Mouse (Mus musculus): ENCODE measurements around the gene Cks1b. TPM values are rescaled to one million over a fixed set of nuclear protein-coding genes. Genes with fewer than 3 reads are reported as not detected.

Cks1b gene
- polyA plus RNA-seq, 1 experiment from 2014 or later: 510 TPM

GRCm38 (mm10) chr3:89390699-89391662, 27.2 kb downstream of the Cks1b start:
- DNase-seq (ENCODE audit: low spot score): peak; percentile 57
- H3K4me3 ChIP-seq (ENCODE audit: low read depth, low read length): peak overlapping the region; percentile 59
- H3K9me3 ChIP-seq (ENCODE audit: control insufficient read depth, low read length): no peaks in the 10 kb centered on the region
- peaks cover 37% of the 10 kb centered on the region for H3K4me1 ChIP-seq (replicated peaks; ENCODE audit: control insufficient read depth, insufficient read depth, low read length)
- peak overlapping the region; percentile 99 for H3K4me2 ChIP-seq (ENCODE audit: low read length)
- H3K27ac ChIP-seq (ENCODE audit: low read depth): peak overlapping the region; percentile 2; the same call in 1 of the 2 replicates
- ATAC-seq (replicated peaks; ENCODE audit: low FRiP score, low TSS enrichment, low read depth): no peak
- H3K36me3 ChIP-seq (ENCODE audit: control insufficient read depth, insufficient read depth, low read length): no peaks in the 10 kb centered on the region
- H3K27me3 ChIP-seq (replicated peaks; ENCODE audit: control insufficient read depth, insufficient read depth, low read length): no peaks in the 10 kb centered on the region
- peak overlapping the region; percentile 56 for H3K9ac ChIP-seq (ENCODE audit: low read length)
- WGBS: 11% methylated on average over 19 of the region's 19 CpGs

GRCm38 (mm10) chr3:89390111-89390515, 28.1 kb downstream of the Cks1b start:
- Histone ChIP-seq H3K9ac (ENCODE audit: low read length) (no peak overlapping the region), H3K27ac (ENCODE audit: low read depth) (peak overlapping the region; percentile 2; the same call in 1 of the 2 replicates), H3K27me3 (replicated peaks; ENCODE audit: control insufficient read depth, insufficient read depth, low read length) (no peaks in the 10 kb centered on the region), H3K4me1 (replicated peaks; ENCODE audit: control insufficient read depth, insufficient read depth, low read length) (peaks cover 35% of the 10 kb centered on the region), H3K9me3 (ENCODE audit: control insufficient read depth, low read length) (no peaks in the 10 kb centered on the region), H3K4me2 (ENCODE audit: low read length) (peak overlapping the region; percentile 99), H3K4me3 (ENCODE audit: low read depth, low read length) (no peak overlapping the region), H3K36me3 (ENCODE audit: control insufficient read depth, insufficient read depth, low read length) (no peaks in the 10 kb centered on the region)
- DNase-seq (ENCODE audit: low spot score) (no peak), ATAC-seq (replicated peaks; ENCODE audit: low FRiP score, low TSS enrichment, low read depth) (no peak)
- 37% methylated on average over 5 of the region's 5 CpGs for WGBS

GRCm38 (mm10) chr3:89388901-89389740, 29.1 kb downstream of the Cks1b start:
- no peaks in the 10 kb centered on the region for H3K36me3 ChIP-seq (ENCODE audit: control insufficient read depth, insufficient read depth, low read length)
- peaks cover 40% of the 10 kb centered on the region for H3K4me1 ChIP-seq (replicated peaks; ENCODE audit: control insufficient read depth, insufficient read depth, low read length)
- no peak overlapping the region for H3K9ac ChIP-seq (ENCODE audit: low read length)
- no peaks in the 10 kb centered on the region for H3K27me3 ChIP-seq (replicated peaks; ENCODE audit: control insufficient read depth, insufficient read depth, low read length)
- DNase-seq (ENCODE audit: low spot score) (no peak), ATAC-seq (replicated peaks; ENCODE audit: low FRiP score, low TSS enrichment, low read depth) (no peak)
- H3K4me2 ChIP-seq (ENCODE audit: low read length): no peak overlapping the region
- H3K27ac ChIP-seq (ENCODE audit: low read depth): no peak overlapping the region; the same call in 1 of the 2 replicates
- H3K9me3 ChIP-seq (ENCODE audit: control insufficient read depth, low read length): no peaks in the 10 kb centered on the region
- 52% methylated on average over 6 of the region's 6 CpGs for WGBS
- H3K4me3 ChIP-seq (ENCODE audit: low read depth, low read length): no peak overlapping the region

- DNase-seq (ENCODE audit: low spot score) (peak; percentile 65), ATAC-seq (replicated peaks; ENCODE audit: low FRiP score, low TSS enrichment, low read depth) (peak; percentile 29)
- H3K9ac ChIP-seq (ENCODE audit: low read length): no peak overlapping the region
- WGBS: 67% methylated on average over 11 of the region's 11 CpGs
- H3K9me3 ChIP-seq (ENCODE audit: control insufficient read depth, low read length): no peaks in the 10 kb centered on the region
- peaks cover 40% of the 10 kb centered on the region for H3K4me1 ChIP-seq (replicated peaks; ENCODE audit: control insufficient read depth, insufficient read depth, low read length)
- no peak overlapping the region for H3K4me3 ChIP-seq (ENCODE audit: low read depth, low read length)
- no peaks in the 10 kb centered on the region for H3K27me3 ChIP-seq (replicated peaks; ENCODE audit: control insufficient read depth, insufficient read depth, low read length)
- H3K36me3 ChIP-seq (ENCODE audit: control insufficient read depth, insufficient read depth, low read length): no peaks in the 10 kb centered on the region
- peak overlapping the region; percentile 51; the same call in 1 of the 2 replicates for H3K27ac ChIP-seq (ENCODE audit: low read depth)
- 0 out of 2 replicates have a peak overlapping the region, but pooled peaks have one; percentile 23 for H3K4me2 ChIP-seq (ENCODE audit: low read length)
Measured at GRCm38 (mm10) chr3:89388134-89388881, 29.9 kb downstream of the Cks1b start.

- ATAC-seq (replicated peaks; ENCODE audit: low FRiP score, low TSS enrichment, low read depth): no peak
- WGBS: 84% methylated on average over 11 of the region's 11 CpGs
- Histone ChIP-seq H3K27ac (ENCODE audit: low read depth) (no peak overlapping the region), H3K4me2 (ENCODE audit: low read length) (peak overlapping the region; percentile 23; the same call in 1 of the 2 replicates), H3K27me3 (replicated peaks; ENCODE audit: control insufficient read depth, insufficient read depth, low read length) (no peaks in the 10 kb centered on the region), H3K9ac (ENCODE audit: low read length) (no peak overlapping the region), H3K36me3 (ENCODE audit: control insufficient read depth, insufficient read depth, low read length) (no peaks in the 10 kb centered on the region), H3K4me3 (ENCODE audit: low read depth, low read length) (no peak overlapping the region), H3K9me3 (ENCODE audit: control insufficient read depth, low read length) (no peaks in the 10 kb centered on the region), H3K4me1 (replicated peaks; ENCODE audit: control insufficient read depth, insufficient read depth, low read length) (peaks cover 40% of the 10 kb centered on the region)
- no peak for DNase-seq (ENCODE audit: low spot score)
Measured at GRCm38 (mm10) chr3:89387632-89388031, 30.6 kb downstream of the Cks1b start.

GRCm38 (mm10) chr3:89386438-89387420, 31.5 kb downstream of the Cks1b start:
- no peak overlapping the region for H3K27ac ChIP-seq (ENCODE audit: low read depth)
- no peak for DNase-seq (ENCODE audit: low spot score)
- WGBS: 62% methylated on average over 17 of the region's 17 CpGs
- H3K9me3 ChIP-seq (ENCODE audit: control insufficient read depth, low read length): no peaks in the 10 kb centered on the region
- H3K4me3 ChIP-seq (ENCODE audit: low read depth, low read length): no peak overlapping the region
- H3K27me3 ChIP-seq (replicated peaks; ENCODE audit: control insufficient read depth, insufficient read depth, low read length): no peaks in the 10 kb centered on the region
- H3K4me1 ChIP-seq (replicated peaks; ENCODE audit: control insufficient read depth, insufficient read depth, low read length): peaks cover 38% of the 10 kb centered on the region
- no peaks in the 10 kb centered on the region for H3K36me3 ChIP-seq (ENCODE audit: control insufficient read depth, insufficient read depth, low read length)
- no peak overlapping the region for H3K9ac ChIP-seq (ENCODE audit: low read length)
- H3K4me2 ChIP-seq (ENCODE audit: low read length): peak overlapping the region; percentile 23; the same call in 1 of the 2 replicates
- no peak for ATAC-seq (replicated peaks; ENCODE audit: low FRiP score, low TSS enrichment, low read depth)

- Histone ChIP-seq H3K9ac (ENCODE audit: low read length) (no peak overlapping the region), H3K4me3 (ENCODE audit: low read depth, low read length) (no peak overlapping the region), H3K9me3 (ENCODE audit: control insufficient read depth, low read length) (no peaks in the 10 kb centered on the region), H3K27ac (ENCODE audit: low read depth) (no peak overlapping the region), H3K36me3 (ENCODE audit: control insufficient read depth, insufficient read depth, low read length) (peaks cover 2% of the 10 kb centered on the region; the same call in 1 of the 2 replicates), H3K27me3 (replicated peaks; ENCODE audit: control insufficient read depth, insufficient read depth, low read length) (no peaks in the 10 kb centered on the region), H3K4me1 (replicated peaks; ENCODE audit: control insufficient read depth, insufficient read depth, low read length) (peaks cover 30% of the 10 kb centered on the region), H3K4me2 (ENCODE audit: low read length) (peak overlapping the region; percentile 3; the same call in 1 of the 2 replicates)
- no peak for ATAC-seq (replicated peaks; ENCODE audit: low FRiP score, low TSS enrichment, low read depth)
- 42% methylated on average over 11 of the region's 11 CpGs for WGBS
- no peak for DNase-seq (ENCODE audit: low spot score)
Measured at GRCm38 (mm10) chr3:89385451-89385850, 32.7 kb downstream of the Cks1b start.

Measured in intestine, embryonic 14.5 days (tissue).